Mouse (Mus musculus): ENCODE results near the gene Gipc1. TPM values are rescaled to one million over a fixed set of nuclear protein-coding genes. Genes with fewer than 3 reads are reported as not detected.

The Gipc1 gene
- total and polyA plus RNA-seq, 2 experiments from 2014 or later, result 74.2 to 111 TPM

DNA sequence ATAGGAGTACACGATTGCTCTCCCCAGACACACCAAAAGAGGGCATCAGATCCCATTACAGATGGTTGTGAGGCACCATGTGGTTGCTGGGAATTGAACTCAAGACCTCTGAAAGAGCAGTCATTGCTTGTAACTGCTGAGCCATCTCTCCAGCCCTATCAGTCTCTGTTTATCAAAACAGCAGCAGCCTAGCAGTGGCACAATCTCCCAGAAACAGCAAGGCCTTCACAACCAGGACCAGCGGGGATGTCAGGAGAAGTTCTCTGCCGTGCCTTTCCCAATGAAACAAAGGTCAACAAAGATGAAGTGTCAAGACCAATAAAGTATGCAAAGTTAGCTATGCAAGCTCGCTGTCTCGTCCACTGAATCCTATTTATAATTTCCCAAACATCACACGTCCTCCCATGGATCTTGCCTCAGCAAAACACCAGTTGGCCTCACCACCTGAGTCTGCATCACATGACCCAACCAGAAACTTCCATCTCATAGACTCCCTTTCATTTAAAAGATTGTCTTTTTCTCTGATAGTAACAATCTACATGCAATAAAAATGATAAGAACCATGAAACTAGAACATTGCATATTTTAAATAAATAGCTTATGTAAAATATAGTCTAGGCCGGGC lies 20.3 kb upstream of the Gipc1 start:
- no peak for TF ChIP-seq CTCF (IDR thresholded peaks at IDR 0.05)
- no peak for DNase-seq (ENCODE audit: low spot score)
- Histone ChIP-seq H3K27me3 (ENCODE audit: insufficient read depth, low read length) (no peaks in the 10 kb centered on the region), H3K9ac (replicated peaks; ENCODE audit: low read length, poor library complexity, severe bottlenecking) (no peak overlapping the region), H3K27ac (ENCODE audit: low read depth, low read length) (no peak overlapping the region), H3K9me3 (ENCODE audit: low read length) (peaks cover 2% of the 10 kb centered on the region; the same call in 1 of the 2 replicates), H3K4me1 (ENCODE audit: insufficient read depth, low read length) (no peaks in the 10 kb centered on the region), H3K4me2 (ENCODE audit: low read depth, low read length, poor library complexity, severe bottlenecking) (no peak overlapping the region), H3K36me3 (ENCODE audit: insufficient read depth, low read length) (no peaks in the 10 kb centered on the region), H3K4me3 (ENCODE audit: low read depth, low read length) (no peak overlapping the region)
- no peak for ATAC-seq (ENCODE audit: low FRiP score)
- 85% methylated on average over 7 of the region's 7 CpGs for WGBS

DNA sequence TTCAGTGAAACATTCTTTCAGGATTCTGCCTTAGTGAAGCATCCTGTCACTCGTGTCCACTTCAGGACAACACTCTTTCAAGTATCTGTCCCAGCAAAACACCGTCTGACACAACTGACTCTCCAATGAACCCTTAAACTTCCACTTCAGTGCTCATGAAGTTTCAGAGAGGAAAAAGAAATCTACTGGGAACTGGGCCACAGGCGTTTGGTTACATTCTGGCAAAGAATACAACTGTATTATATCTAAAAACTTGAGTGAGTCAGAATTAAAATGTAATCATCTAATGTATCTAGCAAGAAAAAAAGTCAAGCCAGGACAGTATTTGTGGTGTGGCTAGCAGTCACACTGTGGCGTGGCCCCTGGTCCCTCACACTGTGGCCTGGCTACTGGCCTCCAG lies 13.6 kb upstream of the Gipc1 start:
- no peak overlapping the region for H3K9ac ChIP-seq (replicated peaks; ENCODE audit: low read length, poor library complexity, severe bottlenecking)
- no peaks in the 10 kb centered on the region for H3K4me1 ChIP-seq (ENCODE audit: insufficient read depth, low read length)
- no peak for TF ChIP-seq CTCF (IDR thresholded peaks at IDR 0.05)
- ATAC-seq (ENCODE audit: low FRiP score), result no peak
- H3K36me3 ChIP-seq (ENCODE audit: insufficient read depth, low read length), result no peaks in the 10 kb centered on the region
- H3K9me3 ChIP-seq (ENCODE audit: low read length), result peaks cover 2% of the 10 kb centered on the region; the same call in 1 of the 2 replicates
- WGBS, result 76% methylated on average over 4 of the region's 4 CpGs
- no peak overlapping the region for H3K4me2 ChIP-seq (ENCODE audit: low read depth, low read length, poor library complexity, severe bottlenecking)
- no peak overlapping the region for H3K27ac ChIP-seq (ENCODE audit: low read depth, low read length)
- no peak for DNase-seq (ENCODE audit: low spot score)
- H3K27me3 ChIP-seq (ENCODE audit: insufficient read depth, low read length), result no peaks in the 10 kb centered on the region
- H3K4me3 ChIP-seq (ENCODE audit: low read depth, low read length), result no peak overlapping the region

DNA sequence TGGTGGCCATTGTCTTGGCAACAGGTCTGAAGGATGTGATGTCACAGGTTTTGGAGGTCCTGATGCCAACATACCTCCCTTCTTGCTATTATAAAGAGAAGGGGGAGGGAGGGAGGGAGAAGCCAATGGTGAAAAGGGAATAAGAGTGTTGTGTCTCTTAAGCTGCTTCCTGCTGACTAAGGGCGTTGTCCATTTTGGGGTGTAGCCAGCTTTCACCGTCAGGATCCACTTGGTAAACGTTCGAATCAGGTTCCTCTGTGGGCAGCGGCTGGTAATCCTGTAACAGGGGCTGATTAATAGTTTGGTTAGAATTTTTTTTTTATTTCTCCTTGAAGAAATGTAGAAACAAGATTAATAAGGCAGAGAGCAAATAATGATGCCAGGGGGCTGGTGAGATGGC lies 12.8 kb upstream of the Gipc1 start:
- no peak for ATAC-seq (ENCODE audit: low FRiP score)

DNA sequence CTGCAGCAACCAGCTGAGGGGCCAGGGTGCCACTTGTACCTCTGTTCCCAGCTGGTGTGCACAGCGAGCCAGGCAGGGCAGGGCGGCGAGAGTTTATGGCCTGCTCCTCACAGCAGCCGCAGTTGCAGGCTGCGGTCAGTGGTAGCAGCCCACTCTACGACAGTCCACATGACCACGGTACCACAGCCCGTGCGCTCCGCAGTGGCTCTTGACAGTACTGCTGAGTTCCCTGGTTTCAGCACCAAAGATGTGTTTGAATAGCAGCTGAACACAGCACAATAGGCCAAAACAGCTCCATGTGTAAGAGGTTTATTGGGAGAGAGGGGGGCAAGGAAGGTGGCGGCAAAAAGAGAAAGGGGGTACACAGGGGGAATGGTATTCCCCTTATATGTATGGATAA lies 5.0 kb upstream of the Gipc1 start:
- no peak for ATAC-seq (ENCODE audit: low FRiP score)
- no peaks in the 10 kb centered on the region for H3K4me1 ChIP-seq (ENCODE audit: insufficient read depth, low read length)
- TF ChIP-seq CTCF (IDR thresholded peaks at IDR 0.05), result no peak
- H3K36me3 ChIP-seq (ENCODE audit: insufficient read depth, low read length), result no peaks in the 10 kb centered on the region
- no peak overlapping the region for H3K9ac ChIP-seq (replicated peaks; ENCODE audit: low read length, poor library complexity, severe bottlenecking)
- no peak overlapping the region for H3K27ac ChIP-seq (ENCODE audit: low read depth, low read length)
- DNase-seq (ENCODE audit: low spot score), result no peak
- no peaks in the 10 kb centered on the region for H3K27me3 ChIP-seq (ENCODE audit: insufficient read depth, low read length)
- 95% methylated on average over 11 of the region's 11 CpGs for WGBS
- no peaks in the 10 kb centered on the region for H3K9me3 ChIP-seq (ENCODE audit: low read length)
- no peak overlapping the region for H3K4me3 ChIP-seq (ENCODE audit: low read depth, low read length)
- H3K4me2 ChIP-seq (ENCODE audit: low read depth, low read length, poor library complexity, severe bottlenecking), result no peak overlapping the region

More for the DNA sequence above, 12.8 kb upstream of the Gipc1 start:
- H3K36me3 ChIP-seq (ENCODE audit: insufficient read depth, low read length), result no peaks in the 10 kb centered on the region
- WGBS, result 72% methylated on average over 5 of the region's 5 CpGs
- H3K27me3 ChIP-seq (ENCODE audit: insufficient read depth, low read length), result no peaks in the 10 kb centered on the region
- no peak overlapping the region for H3K4me2 ChIP-seq (ENCODE audit: low read depth, low read length, poor library complexity, severe bottlenecking)
- no peak overlapping the region for H3K9ac ChIP-seq (replicated peaks; ENCODE audit: low read length, poor library complexity, severe bottlenecking)
- H3K27ac ChIP-seq (ENCODE audit: low read depth, low read length), result no peak overlapping the region
- H3K4me1 ChIP-seq (ENCODE audit: insufficient read depth, low read length), result no peaks in the 10 kb centered on the region
- no peak for DNase-seq (ENCODE audit: low spot score)
- no peak overlapping the region for H3K4me3 ChIP-seq (ENCODE audit: low read depth, low read length)
- H3K9me3 ChIP-seq (ENCODE audit: low read length), result peaks cover 2% of the 10 kb centered on the region; the same call in 1 of the 2 replicates
- TF ChIP-seq CTCF (IDR thresholded peaks at IDR 0.05), result no peak

DNA sequence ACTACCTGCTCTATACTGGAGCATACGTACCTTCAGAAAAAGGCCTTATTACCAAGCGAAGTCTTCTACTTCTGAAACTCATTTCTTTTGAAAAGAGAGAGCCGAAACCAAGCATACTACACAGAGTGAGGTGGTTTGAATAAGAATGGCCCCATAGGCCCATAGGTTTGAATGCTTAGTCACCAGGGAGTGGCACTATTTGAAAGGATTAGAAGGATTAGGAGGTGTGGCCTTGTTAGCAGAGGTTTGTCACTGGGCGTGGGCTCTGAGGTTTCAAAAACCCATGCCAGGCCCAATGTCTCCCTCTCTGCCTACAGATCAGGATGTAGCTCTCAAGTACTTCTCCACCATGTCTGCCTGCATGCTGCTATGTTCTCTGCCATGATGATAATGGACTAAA lies 4.4 kb upstream of the Gipc1 start:
- no peak overlapping the region for H3K4me3 ChIP-seq (ENCODE audit: low read depth, low read length)
- no peaks in the 10 kb centered on the region for H3K4me1 ChIP-seq (ENCODE audit: insufficient read depth, low read length)
- H3K36me3 ChIP-seq (ENCODE audit: insufficient read depth, low read length), result no peaks in the 10 kb centered on the region
- TF ChIP-seq CTCF (IDR thresholded peaks at IDR 0.05), result no peak
- H3K27me3 ChIP-seq (ENCODE audit: insufficient read depth, low read length), result no peaks in the 10 kb centered on the region
- DNase-seq (ENCODE audit: low spot score), result no peak
- no peak overlapping the region for H3K9ac ChIP-seq (replicated peaks; ENCODE audit: low read length, poor library complexity, severe bottlenecking)
- H3K27ac ChIP-seq (ENCODE audit: low read depth, low read length), result no peak overlapping the region
- WGBS, result 92% methylated on average over 4 of the region's 4 CpGs
- no peak for ATAC-seq (ENCODE audit: low FRiP score)
- H3K9me3 ChIP-seq (ENCODE audit: low read length), result no peaks in the 10 kb centered on the region
- H3K4me2 ChIP-seq (ENCODE audit: low read depth, low read length, poor library complexity, severe bottlenecking), result no peak overlapping the region

DNA sequence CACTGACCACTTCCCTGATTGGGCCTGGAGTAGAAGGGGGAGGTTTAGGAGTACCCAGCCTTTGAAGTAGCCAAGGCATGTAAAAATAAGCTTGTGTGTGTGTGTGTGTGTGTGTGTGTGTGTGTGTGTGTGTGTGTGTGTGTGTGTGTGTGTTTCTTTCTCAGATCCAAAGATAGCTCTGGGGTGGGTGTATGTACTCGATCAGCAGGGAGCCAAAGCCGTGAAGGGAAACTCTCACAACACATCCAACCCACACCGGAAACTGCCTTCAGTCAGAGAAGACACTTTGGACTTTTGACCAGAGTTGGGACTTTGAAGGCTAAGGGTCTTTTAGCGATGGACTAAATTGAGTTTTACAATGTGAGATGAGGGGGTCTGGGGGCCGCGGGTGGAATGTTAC lies 2.8 kb upstream of the Gipc1 start:
- no peak for TF ChIP-seq CTCF (IDR thresholded peaks at IDR 0.05)
- DNase-seq (ENCODE audit: low spot score) (no peak), ATAC-seq (ENCODE audit: low FRiP score) (no peak)
- Histone ChIP-seq H3K27ac (ENCODE audit: low read depth, low read length) (no peak overlapping the region), H3K4me2 (ENCODE audit: low read depth, low read length, poor library complexity, severe bottlenecking) (no peak overlapping the region), H3K9ac (replicated peaks; ENCODE audit: low read length, poor library complexity, severe bottlenecking) (no peak overlapping the region), H3K36me3 (ENCODE audit: insufficient read depth, low read length) (no peaks in the 10 kb centered on the region), H3K9me3 (ENCODE audit: low read length) (no peaks in the 10 kb centered on the region), H3K4me1 (ENCODE audit: insufficient read depth, low read length) (peaks cover 9% of the 10 kb centered on the region; the same call in 1 of the 2 replicates), H3K27me3 (ENCODE audit: insufficient read depth, low read length) (no peaks in the 10 kb centered on the region), H3K4me3 (ENCODE audit: low read depth, low read length) (no peak overlapping the region)
- 95% methylated on average over 6 of the region's 6 CpGs for WGBS

Data from midbrain, postnatal 0 days (tissue).